22 mouse cellular contexts compared by ENCODE assay signal in genomic region chr2:24400711-24401110, GRCm38 (mm10). TPM values are rescaled to one million over a fixed set of nuclear protein-coding genes. Genes with fewer than 3 reads are reported as not detected.
DNase-seq lines count a peak whose midpoint lies in the region; ATAC-seq and TF ChIP-seq lines count a peak whose summit lies in the region.
"Had no signal": no experiment of that assay in that cellular context is flagged by ENCODE, and none has a peak within 500 bp of the region (broad histone marks: within the 10 kb centered on the region; RNA-seq: fewer than 3 reads in every experiment).

No protein-coding gene starts in this region.

- no peak for ATAC-seq in forebrain, embryonic 11.5 days (replicated peaks; ENCODE audit: low FRiP score)
- ATAC-seq in forebrain, embryonic 12.5 days (ENCODE audit: low FRiP score) = no peak
- peak; percentile 41; the same call in 1 of the 2 replicates for ATAC-seq in heart, embryonic 15.5 days (replicated peaks; ENCODE audit: insufficient number of reproducible peaks, insufficient read depth, low FRiP score, low read depth)
- no peak for ATAC-seq in heart, embryonic 11.5 days (replicated peaks; ENCODE audit: insufficient number of reproducible peaks, low FRiP score, low TSS enrichment)
- peak; percentile 59 for ATAC-seq in heart, postnatal 0 days (ENCODE audit: insufficient read depth, low read depth)
- ATAC-seq: CD4-positive, CD25-positive, alpha-beta regulatory T cell, adult 4 months; forebrain, embryonic 13.5 days; forebrain, embryonic 15.5 days; forebrain, postnatal 0 days had no signal

- TF ChIP-seq EP300 in heart, postnatal 0 days (IDR thresholded peaks at IDR 0.05; ENCODE audit: low read depth) = no peak

- 95% methylated on average over 3 of the region's 3 CpGs for WGBS in forebrain, embryonic 11.5 days
- WGBS in forebrain, embryonic 12.5 days = 86% methylated on average over 3 of the region's 3 CpGs
- WGBS in heart, embryonic 15.5 days = 66% methylated on average over 3 of the region's 3 CpGs
- 72% methylated on average over 3 of the region's 3 CpGs for WGBS in heart, embryonic 11.5 days (ENCODE audit: insufficient replicate concordance)
- WGBS in heart, postnatal 0 days = 56% methylated on average over 3 of the region's 3 CpGs

- H3K9ac ChIP-seq in forebrain, embryonic 11.5 days (ENCODE audit: low read length) = no peak overlapping the region
- H3K9ac ChIP-seq in forebrain, embryonic 12.5 days = no peak overlapping the region
- no peak overlapping the region for H3K9ac ChIP-seq in heart, embryonic 15.5 days
- H3K9ac ChIP-seq in heart, embryonic 11.5 days (ENCODE audit: low read depth, low read length) = no peak overlapping the region
- H3K9ac ChIP-seq in heart, postnatal 0 days (replicated peaks; ENCODE audit: low read depth, low read length) = no peak overlapping the region; the same call in 1 of the 2 replicates
- H3K9ac ChIP-seq: embryonic facial prominence, embryonic 12.5 days; forebrain, embryonic 13.5 days; forebrain, embryonic 15.5 days; forebrain, postnatal 0 days had no signal

- TF ChIP-seq CTCF in heart, postnatal 0 days (IDR thresholded peaks at IDR 0.05; ENCODE audit: low read depth) = no peak

- no peak overlapping the region for H3K27ac ChIP-seq in forebrain, embryonic 11.5 days (ENCODE audit: low read depth, low read length)
- no peak overlapping the region for H3K27ac ChIP-seq in forebrain, embryonic 12.5 days
- peak overlapping the region; percentile 60 for H3K27ac ChIP-seq in heart, embryonic 15.5 days
- H3K27ac ChIP-seq in heart, embryonic 11.5 days (ENCODE audit: low read depth, low read length) = no peak overlapping the region
- no peak overlapping the region for H3K27ac ChIP-seq in heart, postnatal 0 days (ENCODE audit: low read depth)
- H3K27ac ChIP-seq: embryonic facial prominence, embryonic 10.5 days; embryonic facial prominence, embryonic 12.5 days; forebrain, embryonic 13.5 days; forebrain, embryonic 15.5 days had no signal

- H3K27me3 ChIP-seq in forebrain, embryonic 11.5 days (ENCODE audit: control insufficient read depth, insufficient read depth, low read length) = no peaks in the 10 kb centered on the region; the same call in 1 of the 2 replicates
- H3K27me3 ChIP-seq in forebrain, embryonic 12.5 days = peaks cover 13% of the 10 kb centered on the region
- H3K27me3 ChIP-seq in heart, embryonic 15.5 days = peaks cover 16% of the 10 kb centered on the region
- H3K27me3 ChIP-seq in heart, embryonic 11.5 days (ENCODE audit: control insufficient read depth, insufficient read depth, low read length) = peaks cover 10% of the 10 kb centered on the region
- peaks cover 12% of the 10 kb centered on the region for H3K27me3 ChIP-seq in heart, postnatal 0 days (ENCODE audit: control insufficient read depth, insufficient read depth, low read length)
- H3K27me3 ChIP-seq: forebrain, embryonic 15.5 days had no signal

- H3K4me3 ChIP-seq in forebrain, embryonic 11.5 days (ENCODE audit: low read depth, low read length) = no peak overlapping the region
- H3K4me3 ChIP-seq in forebrain, embryonic 12.5 days (replicated peaks) = no peak overlapping the region
- no peak overlapping the region for H3K4me3 ChIP-seq in heart, embryonic 15.5 days
- no peak overlapping the region for H3K4me3 ChIP-seq in heart, embryonic 11.5 days (ENCODE audit: low read depth, low read length)
- no peak overlapping the region for H3K4me3 ChIP-seq in heart, postnatal 0 days (ENCODE audit: low read depth, low read length)
- H3K4me3 ChIP-seq: embryonic facial prominence, embryonic 10.5 days; embryonic facial prominence, embryonic 12.5 days; forebrain, embryonic 13.5 days; forebrain, embryonic 15.5 days had no signal

- peak; percentile 29 for DNase-seq in forebrain, embryonic 11.5 days (ENCODE audit: low spot score)
- DNase-seq in heart, postnatal 0 days (ENCODE audit: low spot score) = no peak
- DNase-seq in heart, adult 11 months = no peak
- DNase-seq: adrenal gland, adult 2 months; adrenal gland, postnatal 10 days; adrenal gland, postnatal 25 days; B cell, adult 2 months; cerebellum, adult 11 months; cerebellum, adult 18-20 months; cerebellum, adult 9-10 months; cerebellum, postnatal 10 days; cerebellum, postnatal 25 days; forebrain, postnatal 0 days had no signal

- no peaks in the 10 kb centered on the region for H3K36me3 ChIP-seq in forebrain, embryonic 11.5 days (ENCODE audit: control insufficient read depth, insufficient read depth, low read length)
- no peaks in the 10 kb centered on the region for H3K36me3 ChIP-seq in forebrain, embryonic 12.5 days (replicated peaks)
- no peaks in the 10 kb centered on the region for H3K36me3 ChIP-seq in heart, embryonic 15.5 days
- H3K36me3 ChIP-seq in heart, embryonic 11.5 days (ENCODE audit: control insufficient read depth, insufficient read depth, low read length) = no peaks in the 10 kb centered on the region
- no peaks in the 10 kb centered on the region for H3K36me3 ChIP-seq in heart, postnatal 0 days (replicated peaks; ENCODE audit: control insufficient read depth, insufficient read depth, low read length)
- H3K36me3 ChIP-seq: embryonic facial prominence, embryonic 10.5 days; embryonic facial prominence, embryonic 12.5 days; forebrain, embryonic 15.5 days had no signal

- no peak overlapping the region for H3K4me2 ChIP-seq in forebrain, embryonic 11.5 days (ENCODE audit: low read depth, low read length, severe bottlenecking)
- H3K4me2 ChIP-seq in forebrain, embryonic 12.5 days = no peak overlapping the region
- H3K4me2 ChIP-seq in heart, embryonic 15.5 days = peak overlapping the region; percentile 26
- H3K4me2 ChIP-seq in heart, embryonic 11.5 days = no peak overlapping the region
- H3K4me2 ChIP-seq in heart, postnatal 0 days (ENCODE audit: low read depth, low read length) = no peak overlapping the region
- H3K4me2 ChIP-seq: embryonic facial prominence, embryonic 12.5 days; forebrain, embryonic 13.5 days; forebrain, embryonic 15.5 days had no signal

- no peaks in the 10 kb centered on the region for H3K4me1 ChIP-seq in forebrain, embryonic 11.5 days (replicated peaks; ENCODE audit: control insufficient read depth, insufficient read depth, low read length)
- H3K4me1 ChIP-seq in forebrain, embryonic 12.5 days = peaks cover 5% of the 10 kb centered on the region
- H3K4me1 ChIP-seq in heart, embryonic 15.5 days (replicated peaks) = peaks cover 16% of the 10 kb centered on the region
- 0 out of 2 replicates have a peak, but pooled peaks cover 2% of the 10 kb centered on the region for H3K4me1 ChIP-seq in heart, embryonic 11.5 days (ENCODE audit: control insufficient read depth, insufficient read depth, low read length)
- peaks cover 13% of the 10 kb centered on the region for H3K4me1 ChIP-seq in heart, postnatal 0 days (ENCODE audit: control insufficient read depth, insufficient read depth)

- H3K9me3 ChIP-seq in forebrain, embryonic 11.5 days (ENCODE audit: control insufficient read depth, low read length) = no peaks in the 10 kb centered on the region
- no peaks in the 10 kb centered on the region for H3K9me3 ChIP-seq in forebrain, embryonic 12.5 days
- H3K9me3 ChIP-seq in heart, embryonic 15.5 days (replicated peaks) = no peaks in the 10 kb centered on the region
- no peaks in the 10 kb centered on the region for H3K9me3 ChIP-seq in heart, embryonic 11.5 days (replicated peaks; ENCODE audit: control insufficient read depth, low read length)
- no peaks in the 10 kb centered on the region for H3K9me3 ChIP-seq in heart, postnatal 0 days (replicated peaks; ENCODE audit: control insufficient read depth, low read length)
- H3K9me3 ChIP-seq: embryonic facial prominence, embryonic 10.5 days; embryonic facial prominence, embryonic 12.5 days; forebrain, embryonic 13.5 days; forebrain, embryonic 15.5 days had no signal

RNA-seq across cellular contexts. Expression of gene Psd4, which starts 33.3 kb away (rescaled TPM):
- polyA plus RNA-seq in forebrain, embryonic 11.5 days (2014; fragmentation: Nextera tagmentation; extraction: Ambion mirVana) = 0.41 and 0.61 TPM in 2 replicates
- 0.29 and 1.0 TPM in 2 replicates for polyA plus RNA-seq in forebrain, embryonic 12.5 days (2016; fragmentation: Nextera tagmentation; extraction: Ambion mirVana)
- 1.2 and 4.4 TPM in 2 replicates for polyA plus RNA-seq in heart, embryonic 15.5 days (2015; fragmentation: Nextera tagmentation; extraction: Ambion mirVana)
- 0.42 and 0.46 TPM in 2 replicates for polyA plus RNA-seq in heart, embryonic 11.5 days (2014; fragmentation: Nextera tagmentation; extraction: Ambion mirVana)
- total RNA-seq in heart, postnatal 0 days (2014; rRNA removed; ENCODE audit: low replicate concordance) = 0.99 and 1.2 TPM in 2 replicates
- 0.68 and 0.77 TPM in 2 replicates for polyA plus RNA-seq in heart, postnatal 0 days (2015; fragmentation: Nextera tagmentation; extraction: Ambion mirVana)
- total RNA-seq: MEL had no signal

Comparison
In these comparisons a context has a peak if more than half of its experiments do, and no peak if none do; other contexts are left out.
1. ATAC-seq: peak in heart, embryonic 15.5 days (single experiment) and heart, postnatal 0 days (single experiment); none in forebrain, embryonic 11.5 days (single experiment), forebrain, embryonic 12.5 days (single experiment) and heart, embryonic 11.5 days (single experiment).